Mouse (Mus musculus): ENCODE results near the gene Usp10. TPM values are rescaled to one million over a fixed set of nuclear protein-coding genes. Genes with fewer than 3 reads are reported as not detected.
A peak's percentile ranks its signal among the peaks of the same experiment; 100 is the strongest.

Gene Usp10
- polyA plus RNA-seq, 1 experiment from 2014 or later = 127 TPM

GRCm38 (mm10) chr8:119897069-119897468 lies 13.1 kb upstream of the Usp10 start:
- 70% methylated on average over 4 of the region's 4 CpGs for WGBS
- ATAC-seq (ENCODE audit: insufficient read depth, low FRiP score, low read depth) = peak; percentile 39; the same call in 1 of the 2 replicates

GRCm38 (mm10) chr8:119897933-119898332 lies 12.2 kb upstream of the Usp10 start:
- ATAC-seq (ENCODE audit: insufficient read depth, low FRiP score, low read depth) = peak; percentile 35; the same call in 1 of the 2 replicates
- Histone ChIP-seq H3K9ac (no peak overlapping the region), H3K27me3 (replicated peaks) (no peaks in the 10 kb centered on the region), H3K36me3 (no peaks in the 10 kb centered on the region), H3K4me1 (peaks cover 4% of the 10 kb centered on the region; the same call in 1 of the 2 replicates), H3K4me2 (no peak overlapping the region), H3K27ac (no peak overlapping the region), H3K4me3 (replicated peaks) (no peak overlapping the region), H3K9me3 (no peaks in the 10 kb centered on the region)
- 26% methylated on average over 13 of the region's 13 CpGs for WGBS

More at GRCm38 (mm10) chr8:119897069-119897468, 13.1 kb upstream of the Usp10 start:
- Histone ChIP-seq H3K4me1 (peaks cover 4% of the 10 kb centered on the region; the same call in 1 of the 2 replicates), H3K27me3 (replicated peaks) (no peaks in the 10 kb centered on the region), H3K27ac (no peak overlapping the region), H3K9me3 (no peaks in the 10 kb centered on the region), H3K9ac (no peak overlapping the region), H3K36me3 (no peaks in the 10 kb centered on the region), H3K4me3 (replicated peaks) (no peak overlapping the region), H3K4me2 (no peak overlapping the region)

- Histone ChIP-seq H3K9ac (no peak overlapping the region), H3K27me3 (replicated peaks) (no peaks in the 10 kb centered on the region), H3K4me2 (no peak overlapping the region), H3K4me1 (peaks cover 4% of the 10 kb centered on the region; the same call in 1 of the 2 replicates), H3K4me3 (replicated peaks) (no peak overlapping the region), H3K36me3 (no peaks in the 10 kb centered on the region), H3K27ac (no peak overlapping the region), H3K9me3 (no peaks in the 10 kb centered on the region)
- 58% methylated on average over 3 of the region's 3 CpGs for WGBS
- ATAC-seq (ENCODE audit: insufficient read depth, low FRiP score, low read depth) = no peak
Observed at GRCm38 (mm10) chr8:119901349-119901748, 8.8 kb upstream of the Usp10 start.

GRCm38 (mm10) chr8:119901952-119902351 lies 8.2 kb upstream of the Usp10 start:
- H3K27me3 ChIP-seq (replicated peaks) = no peaks in the 10 kb centered on the region
- H3K27ac ChIP-seq = no peak overlapping the region
- 66% methylated on average over 8 of the region's 8 CpGs for WGBS
- H3K4me3 ChIP-seq (replicated peaks) = no peak overlapping the region
- H3K9ac ChIP-seq = no peak overlapping the region
- no peaks in the 10 kb centered on the region for H3K36me3 ChIP-seq
- no peak for ATAC-seq (ENCODE audit: insufficient read depth, low FRiP score, low read depth)
- H3K9me3 ChIP-seq = no peaks in the 10 kb centered on the region
- peaks cover 4% of the 10 kb centered on the region; the same call in 1 of the 2 replicates for H3K4me1 ChIP-seq
- no peak overlapping the region for H3K4me2 ChIP-seq

GRCm38 (mm10) chr8:119904323-119904911 lies 5.7 kb upstream of the Usp10 start:
- Histone ChIP-seq H3K4me3 (replicated peaks) (no peak overlapping the region), H3K27ac (no peak overlapping the region), H3K36me3 (no peaks in the 10 kb centered on the region), H3K9ac (no peak overlapping the region), H3K27me3 (replicated peaks) (no peaks in the 10 kb centered on the region), H3K4me2 (no peak overlapping the region), H3K4me1 (no peaks in the 10 kb centered on the region), H3K9me3 (no peaks in the 10 kb centered on the region)
- no peak for ATAC-seq (ENCODE audit: insufficient read depth, low FRiP score, low read depth)
- WGBS = 45% methylated on average over 12 of the region's 12 CpGs

DNA sequence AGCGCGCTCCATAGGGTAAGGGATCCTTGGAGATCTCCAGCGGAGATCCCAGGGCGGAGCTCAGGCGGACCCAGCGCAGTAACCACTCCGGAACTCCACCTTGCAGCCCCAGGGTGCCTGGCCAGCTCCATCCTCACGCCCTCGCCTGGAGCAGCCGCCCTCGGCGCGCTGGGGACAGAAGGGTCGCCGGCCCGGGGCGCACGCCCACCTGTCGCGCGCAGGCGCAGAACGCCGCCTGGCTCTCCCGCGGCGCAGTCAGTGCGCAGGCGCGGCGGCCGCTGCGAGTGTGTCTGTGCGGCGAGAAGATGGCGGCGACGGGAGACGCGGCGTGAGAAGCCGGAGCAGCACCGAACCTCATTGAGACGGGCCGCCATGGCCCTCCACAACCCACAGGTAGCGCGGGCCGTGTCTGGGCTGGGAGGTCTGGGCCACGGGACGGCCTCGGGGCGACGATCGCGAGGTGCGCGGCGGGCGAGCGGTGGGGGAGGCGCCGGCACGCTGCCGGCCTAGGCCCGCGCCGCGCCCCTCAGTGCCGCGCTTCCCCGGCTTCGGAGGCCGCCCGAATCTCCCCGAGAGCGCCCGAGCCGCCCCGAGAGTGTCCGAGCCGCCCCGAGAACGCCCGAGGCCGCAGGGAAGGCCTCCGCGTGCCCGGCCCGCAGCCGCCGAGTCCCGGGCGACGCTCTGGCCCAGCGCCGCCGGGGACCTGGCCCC lies 542 bp downstream of the Usp10 start, which contains the start of gene Gm20388:
Gene Gm20388 (plus strand): TSS at position 295 of the 711 bp plus-strand sequence.
- peak within 1 kb of the TSS; percentile 87 for H3K4me3 ChIP-seq (replicated peaks)
- ATAC-seq (ENCODE audit: insufficient read depth, low FRiP score, low read depth) = peak; percentile 94
- peak within 1 kb of the TSS; percentile 88 for H3K9ac ChIP-seq
- H3K9me3 ChIP-seq = no peaks in the 10 kb centered on the region
- no peaks in the 10 kb centered on the region for H3K36me3 ChIP-seq
- peak within 1 kb of the TSS; percentile 97 for H3K4me2 ChIP-seq
- H3K27me3 ChIP-seq (replicated peaks) = no peaks in the 10 kb centered on the region
- H3K4me1 ChIP-seq = peaks cover 33% of the 10 kb centered on the region
- under 1% methylated on average over 95 of the region's 97 CpGs for WGBS
- peak within 1 kb of the TSS; percentile 96 for H3K27ac ChIP-seq

- Histone ChIP-seq H3K9ac (peak overlapping the region; percentile 88), H3K4me1 (peaks cover 37% of the 10 kb centered on the region), H3K27me3 (replicated peaks) (no peaks in the 10 kb centered on the region), H3K9me3 (no peaks in the 10 kb centered on the region), H3K4me3 (replicated peaks) (peak overlapping the region; percentile 87), H3K4me2 (peak overlapping the region; percentile 97), H3K36me3 (no peaks in the 10 kb centered on the region), H3K27ac (peak overlapping the region; percentile 96)
- peak; percentile 25; the same call in 1 of the 2 replicates for ATAC-seq (ENCODE audit: insufficient read depth, low FRiP score, low read depth)
- under 1% methylated on average over 30 of the region's 30 CpGs for WGBS
Observed at GRCm38 (mm10) chr8:119911258-119911962, 1.2 kb downstream of the Usp10 start.

- no peak overlapping the region for H3K9ac ChIP-seq
- H3K36me3 ChIP-seq = no peaks in the 10 kb centered on the region
- no peaks in the 10 kb centered on the region for H3K27me3 ChIP-seq (replicated peaks)
- peak overlapping the region; percentile 97 for H3K4me2 ChIP-seq
- WGBS = 51% methylated on average over 6 of the region's 6 CpGs
- ATAC-seq (ENCODE audit: insufficient read depth, low FRiP score, low read depth) = no peak
- no peak overlapping the region for H3K27ac ChIP-seq
- H3K4me3 ChIP-seq (replicated peaks) = peak overlapping the region; percentile 87
- peaks cover 49% of the 10 kb centered on the region for H3K4me1 ChIP-seq
- no peaks in the 10 kb centered on the region for H3K9me3 ChIP-seq
Observed at GRCm38 (mm10) chr8:119912643-119913042, 2.5 kb downstream of the Usp10 start.

DNA sequence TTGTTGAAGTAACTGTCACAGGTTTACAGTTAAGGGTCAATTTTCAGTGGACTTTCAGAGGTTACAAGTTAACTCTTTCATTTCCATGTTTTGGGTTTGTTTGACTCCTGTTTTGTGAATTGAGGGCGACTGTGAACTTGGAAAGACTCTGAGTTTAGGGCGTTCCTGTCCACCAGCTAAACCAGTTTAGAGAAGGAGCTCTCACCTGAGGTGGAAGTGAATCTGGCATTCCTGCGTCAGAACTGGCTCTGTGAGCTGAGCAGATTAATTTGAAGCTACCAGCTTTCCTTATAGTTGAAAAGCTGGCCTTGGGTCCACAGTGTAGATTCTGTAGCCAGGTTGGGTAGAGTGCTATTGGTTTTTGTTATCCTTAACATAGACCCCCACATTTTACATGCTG lies 3.0 kb downstream of the Usp10 start:
- Histone ChIP-seq H3K9ac (no peak overlapping the region), H3K4me3 (replicated peaks) (no peak overlapping the region), H3K4me1 (peaks cover 49% of the 10 kb centered on the region), H3K27me3 (replicated peaks) (no peaks in the 10 kb centered on the region), H3K9me3 (no peaks in the 10 kb centered on the region), H3K27ac (no peak overlapping the region; the same call in 1 of the 2 replicates), H3K36me3 (no peaks in the 10 kb centered on the region), H3K4me2 (peak overlapping the region; percentile 97)
- WGBS = 59% methylated on average over 3 of the region's 3 CpGs
- ATAC-seq (ENCODE audit: insufficient read depth, low FRiP score, low read depth) = no peak

- ATAC-seq (ENCODE audit: insufficient read depth, low FRiP score, low read depth) = no peak
- Histone ChIP-seq H3K4me3 (replicated peaks) (no peak overlapping the region), H3K27me3 (replicated peaks) (no peaks in the 10 kb centered on the region), H3K4me2 (peak overlapping the region; percentile 97; the same call in 1 of the 2 replicates), H3K4me1 (peaks cover 49% of the 10 kb centered on the region), H3K9ac (no peak overlapping the region), H3K36me3 (no peaks in the 10 kb centered on the region), H3K27ac (no peak overlapping the region), H3K9me3 (no peaks in the 10 kb centered on the region)
- 42% methylated on average over 2 of the region's 2 CpGs for WGBS
Observed at GRCm38 (mm10) chr8:119914161-119914560, 4.0 kb downstream of the Usp10 start.

GRCm38 (mm10) chr8:119915298-119915697 lies 5.1 kb downstream of the Usp10 start:
- Histone ChIP-seq H3K36me3 (no peaks in the 10 kb centered on the region), H3K4me2 (no peak overlapping the region), H3K4me1 (peaks cover 49% of the 10 kb centered on the region), H3K27me3 (replicated peaks) (no peaks in the 10 kb centered on the region), H3K27ac (no peak overlapping the region), H3K9me3 (no peaks in the 10 kb centered on the region), H3K4me3 (replicated peaks) (no peak overlapping the region), H3K9ac (no peak overlapping the region)
- ATAC-seq (ENCODE audit: insufficient read depth, low FRiP score, low read depth) = no peak
- 74% methylated on average over 4 of the region's 4 CpGs for WGBS
